Mouse (Mus musculus): ENCODE data around the gene Lsamp. TPM values are rescaled to one million over a fixed set of nuclear protein-coding genes. Genes with fewer than 3 reads are reported as not detected.

Lsamp gene
- total and polyA plus RNA-seq, 3 experiments: not detected

- no peak overlapping the region for H3K27ac ChIP-seq (ENCODE audit: insufficient read depth, low read depth)
- H3K9me3 ChIP-seq (replicated peaks; ENCODE audit: low read length): peaks cover 48% of the 10 kb centered on the region
- H3K4me1 ChIP-seq (ENCODE audit: control insufficient read depth in 1 of 2, insufficient read depth in 2 of 2): no peaks in the 10 kb centered on the region
- H3K27me3 ChIP-seq (replicated peaks): no peaks in the 10 kb centered on the region
- DNase-seq (ENCODE audit: extremely low read depth): no peak
- TF ChIP-seq MEF2A (IDR thresholded peaks at IDR 0.05; ENCODE audit: borderline replicate concordance, low read depth, low read length) (no peak), MAZ (IDR thresholded peaks at IDR 0.05; ENCODE audit: low read depth, low read length) (no peak), USF2 (conservative IDR thresholded peaks at IDR 0.05; ENCODE audit: low read depth, low read length) (no peak), USF1 (IDR thresholded peaks at IDR 0.05; ENCODE audit: low read depth, low read length) (no peak), JUN (IDR thresholded peaks at IDR 0.05; ENCODE audit: insufficient read depth, low read depth, low read length) (no peak), JUND (conservative IDR thresholded peaks at IDR 0.05; ENCODE audit: low read depth, low read length) (no peak), ELF1 (IDR thresholded peaks at IDR 0.05; ENCODE audit: low read depth, low read length) (no peak), NRF1 (IDR thresholded peaks at IDR 0.05; ENCODE audit: low read depth, low read length) (no peak), IRF4 (IDR thresholded peaks at IDR 0.05; ENCODE audit: low read depth, low read length) (no peak), BHLHE40 (IDR thresholded peaks at IDR 0.05; ENCODE audit: low read depth, low read length) (no peak), GABPA (IDR thresholded peaks at IDR 0.05; ENCODE audit: insufficient replicate concordance, low read depth, low read length) (no peak), CHD2 (IDR thresholded peaks at IDR 0.05; ENCODE audit: low read length) (no peak)
- no peak overlapping the region for H3K9ac ChIP-seq (ENCODE audit: insufficient read depth, low read depth)
- H3K4me3 ChIP-seq (replicated peaks in 1 of 3; ENCODE audit: low read depth in 2 of 3, low read length in 2 of 3, poor library complexity in 1 of 3): no peak overlapping the region
- H3K79me2 ChIP-seq (replicated peaks; ENCODE audit: control insufficient read depth, extremely low read depth, insufficient read depth, poor library complexity, severe bottlenecking): no peaks in the 10 kb centered on the region
- dilution Hi-C loops (cut with MboI; ENCODE audit: extremely low pct_ligation_motif_present, extremely low pct_unique_long_range_greater_than_20kb, low sequenced_read_pairs): no loop called here
- no peaks in the 10 kb centered on the region for H3K36me3 ChIP-seq (replicated peaks in 1 of 2; ENCODE audit: control insufficient read depth in 1 of 2, insufficient read depth in 1 of 2, low read length in 1 of 2)
- no peak overlapping the region for H3K4me2 ChIP-seq (ENCODE audit: insufficient read depth, low read depth, poor library complexity, severe bottlenecking)
- in situ Hi-C loops (cut with MboI; ENCODE audit: low pct_ligation_motif_present, low pct_unique_long_range_greater_than_20kb, low sequenced_read_pairs): no loop called here
Observed at GRCm38 (mm10) chr16:40434280-40434679, 450.1 kb downstream of the Lsamp start.

DNA sequence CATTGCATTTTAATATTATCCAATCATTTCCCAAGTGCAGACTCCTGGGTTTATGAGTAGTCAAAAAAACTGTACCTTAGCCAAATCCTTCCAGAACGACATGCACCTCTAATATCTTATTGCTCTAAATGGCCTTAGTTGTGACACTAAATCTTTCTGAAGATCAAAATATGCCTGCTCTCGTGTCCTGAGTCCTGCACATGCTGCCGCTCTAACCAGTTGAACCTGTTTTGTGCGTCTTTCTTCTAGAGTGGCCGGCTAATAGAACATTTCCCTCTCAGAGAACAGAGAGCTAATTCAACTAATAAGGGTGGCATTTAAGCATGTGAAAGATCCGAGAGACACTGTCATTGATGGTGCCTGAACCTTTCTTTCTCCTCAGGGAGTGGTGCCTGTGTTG is 452.3 kb downstream of the Lsamp start:
- TF ChIP-seq USF1 (IDR thresholded peaks at IDR 0.05; ENCODE audit: low read depth, low read length) (no peak), EP300 (IDR thresholded peaks at IDR 0.05; ENCODE audit: low read length) (no peak), RCOR1 (conservative IDR thresholded peaks at IDR 0.05; ENCODE audit: low read depth, low read length) (no peak), KAT2A (IDR thresholded peaks at IDR 0.05; ENCODE audit: insufficient replicate concordance, low read length) (no peak), NELFE (IDR thresholded peaks at IDR 0.05; ENCODE audit: low read depth, low read length) (no peak), CHD2 (IDR thresholded peaks at IDR 0.05; ENCODE audit: low read length) (no peak), ELF1 (IDR thresholded peaks at IDR 0.05; ENCODE audit: low read depth, low read length) (no peak), BHLHE40 (IDR thresholded peaks at IDR 0.05; ENCODE audit: low read depth, low read length) (no peak), IRF4 (IDR thresholded peaks at IDR 0.05; ENCODE audit: low read depth, low read length) (no peak)
- H3K4me1 ChIP-seq (ENCODE audit: control insufficient read depth in 1 of 2, insufficient read depth in 2 of 2): no peaks in the 10 kb centered on the region
- in situ Hi-C loops (cut with MboI; ENCODE audit: low pct_ligation_motif_present, low pct_unique_long_range_greater_than_20kb, low sequenced_read_pairs): no loop called here
- H3K79me2 ChIP-seq (replicated peaks; ENCODE audit: control insufficient read depth, extremely low read depth, insufficient read depth, poor library complexity, severe bottlenecking): no peaks in the 10 kb centered on the region
- peaks cover 43% of the 10 kb centered on the region for H3K9me3 ChIP-seq (replicated peaks; ENCODE audit: low read length)
- H3K9ac ChIP-seq (ENCODE audit: insufficient read depth, low read depth): no peak overlapping the region
- H3K4me2 ChIP-seq (ENCODE audit: insufficient read depth, low read depth, poor library complexity, severe bottlenecking): no peak overlapping the region
- H3K4me3 ChIP-seq (replicated peaks in 1 of 3; ENCODE audit: low read depth in 2 of 3, low read length in 2 of 3, poor library complexity in 1 of 3): no peak overlapping the region
- no peaks in the 10 kb centered on the region for H3K36me3 ChIP-seq (replicated peaks in 1 of 2; ENCODE audit: control insufficient read depth in 1 of 2, insufficient read depth in 1 of 2, low read length in 1 of 2)
- no peak for DNase-seq (ENCODE audit: extremely low read depth)
- H3K27ac ChIP-seq (ENCODE audit: insufficient read depth, low read depth): no peak overlapping the region
- no peaks in the 10 kb centered on the region for H3K27me3 ChIP-seq (replicated peaks)
- dilution Hi-C loops (cut with MboI; ENCODE audit: extremely low pct_ligation_motif_present, extremely low pct_unique_long_range_greater_than_20kb, low sequenced_read_pairs): no loop called here
